Mouse (Mus musculus): ENCODE measurements around the gene Pigb.

GRCm38 (mm10) chr9:73079801-73080325, 39.7 kb upstream of the Pigb start:
- no peak for TF ChIP-seq EP300 (IDR thresholded peaks at IDR 0.05; ENCODE audit: low read length)
- TF ChIP-seq MAZ (IDR thresholded peaks at IDR 0.05; ENCODE audit: low read depth, low read length), result no peak
- TF ChIP-seq CTCF (conservative IDR thresholded peaks at IDR 0.05 in 1 of 2, IDR thresholded peaks at IDR 0.05 in 1 of 2; ENCODE audit: low read depth in 2 of 2, low read length in 2 of 2), result no peak
- no peak for TF ChIP-seq ETS1 (conservative IDR thresholded peaks at IDR 0.05; ENCODE audit: low read depth, low read length)
- TF ChIP-seq PAX5 (IDR thresholded peaks at IDR 0.05; ENCODE audit: low read length), result no peak
- TF ChIP-seq TBP (conservative IDR thresholded peaks at IDR 0.05; ENCODE audit: low read depth, low read length), result no peak
- TF ChIP-seq TCF12 (IDR thresholded peaks at IDR 0.05; ENCODE audit: low read depth, low read length), result no peak
- no peak for TF ChIP-seq CHD2 (IDR thresholded peaks at IDR 0.05; ENCODE audit: low read length)
- TF ChIP-seq UBTF (IDR thresholded peaks at IDR 0.05; ENCODE audit: low read depth, low read length), result no peak
- no peak for TF ChIP-seq POLR2A (IDR thresholded peaks at IDR 0.05; ENCODE audit: low read depth, low read length)
- TF ChIP-seq NRF1 (IDR thresholded peaks at IDR 0.05; ENCODE audit: low read depth, low read length), result no peak
- no peak for TF ChIP-seq RAD21 (IDR thresholded peaks at IDR 0.05; ENCODE audit: low read depth, low read length)
